Mouse (Mus musculus): ENCODE results near the gene Emc3.

Gene Emc3

DNA sequence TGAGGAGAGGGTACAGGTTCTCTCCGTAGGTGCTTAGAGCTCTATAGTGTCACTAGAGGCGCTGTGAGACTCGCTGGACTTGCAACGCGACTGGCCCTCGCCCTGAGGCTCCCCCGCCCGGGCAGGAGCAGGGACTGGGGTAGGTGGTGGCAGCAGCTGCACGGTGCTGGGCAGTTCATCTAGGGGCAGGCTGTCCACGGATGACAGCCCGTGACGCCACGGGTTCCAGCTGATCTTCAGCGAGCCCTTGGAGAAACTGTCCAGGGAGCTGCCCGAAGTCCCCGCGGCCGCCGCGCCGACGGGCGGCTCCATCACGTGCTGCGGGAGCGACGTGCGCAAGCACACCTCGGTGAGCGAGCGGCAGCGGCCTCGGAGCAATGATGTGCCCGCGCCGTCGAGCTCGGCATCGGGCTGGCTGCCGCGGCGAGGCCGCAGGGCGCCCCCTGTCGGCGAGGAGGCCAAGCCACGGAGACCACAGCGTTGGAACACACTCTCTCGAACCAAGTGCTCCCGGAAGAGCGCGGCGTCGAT lies 37.1 kb downstream of the Emc3 start:
- DNase-seq = peak; percentile 75

DNA sequence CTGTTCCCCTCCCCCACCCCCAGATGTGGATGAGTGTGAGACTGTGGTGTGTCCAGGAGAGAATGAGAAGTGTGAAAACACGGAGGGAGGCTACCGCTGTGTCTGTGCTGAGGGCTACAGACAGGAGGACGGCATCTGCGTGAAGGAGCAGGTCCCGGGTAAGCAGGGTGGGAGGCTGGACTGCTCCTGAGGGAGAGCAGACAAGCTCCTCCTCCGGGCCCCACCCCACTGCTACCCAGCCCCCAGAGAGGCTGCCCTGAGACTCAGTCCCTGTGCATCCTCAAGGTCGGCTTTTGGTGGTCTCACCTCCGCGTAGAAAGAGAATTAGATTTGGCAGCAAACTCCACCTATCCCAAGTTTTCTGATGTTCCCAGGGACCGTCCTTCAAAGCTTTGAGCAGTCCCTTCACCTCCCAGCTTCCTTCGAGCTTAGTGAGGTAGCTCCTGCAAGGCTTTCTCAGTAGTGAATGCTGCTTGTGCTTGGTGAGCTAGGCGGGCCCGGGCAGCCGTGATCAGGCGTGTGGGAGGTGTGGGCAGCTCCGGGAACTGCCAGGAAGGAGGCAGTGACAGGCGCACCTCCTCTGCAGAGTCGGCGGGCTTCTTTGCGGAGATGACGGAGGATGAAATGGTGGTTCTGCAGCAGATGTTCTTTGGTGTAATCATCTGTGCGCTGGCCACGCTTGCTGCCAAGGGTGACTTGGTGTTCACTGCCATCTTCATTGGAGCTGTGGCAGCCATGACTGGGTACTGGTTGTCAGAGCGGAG lies 39.2 kb downstream of the Emc3 start:
- no peak for DNase-seq

- no peak for DNase-seq
Measured at GRCm38 (mm10) chr6:113489410-113489809, 42.0 kb downstream of the Emc3 start.

DNA sequence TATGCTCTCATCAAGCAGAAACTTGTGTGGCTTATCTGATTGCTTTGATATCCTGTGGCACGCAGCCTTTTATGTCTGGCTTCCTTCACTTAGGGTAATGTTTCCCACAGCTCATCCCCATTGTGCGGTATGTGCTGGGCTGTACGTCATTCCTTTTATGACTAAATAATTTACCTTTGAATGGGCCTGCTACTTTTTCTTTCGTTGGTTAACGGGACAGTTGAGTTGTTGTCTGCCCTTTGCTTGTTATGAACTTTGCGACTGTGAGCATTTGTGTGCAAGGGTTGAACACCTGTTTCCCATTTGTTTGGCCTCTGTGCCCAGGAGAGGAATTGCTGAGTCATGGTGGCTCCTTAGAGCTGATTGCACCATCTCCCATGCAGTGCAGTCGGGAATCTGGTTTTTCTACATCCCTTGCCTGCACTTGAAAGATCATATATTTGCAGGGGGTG lies 44.3 kb downstream of the Emc3 start:
- DNase-seq = peak; percentile 56

DNA sequence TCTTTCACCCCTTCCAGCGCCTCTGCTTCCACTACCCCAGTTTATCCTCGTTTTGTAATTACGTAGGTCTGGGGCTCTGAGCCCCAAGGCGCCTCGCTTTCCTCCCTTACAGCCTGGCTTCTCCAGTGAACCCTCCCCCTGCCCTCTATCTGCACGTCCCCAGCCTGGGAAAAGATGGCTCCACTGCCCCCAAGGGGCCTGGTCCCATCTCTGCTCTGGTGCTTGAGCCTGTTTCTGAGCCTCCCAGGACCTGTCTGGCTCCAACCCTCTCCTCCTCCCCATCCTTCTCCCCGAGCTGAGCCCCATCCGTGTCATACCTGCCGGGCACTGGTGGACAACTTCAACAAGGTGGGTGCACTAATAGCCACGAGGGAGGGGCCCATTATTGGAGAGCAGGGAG lies 47.7 kb downstream of the Emc3 start:
- DNase-seq = peak; percentile 44

- peak; percentile 97 for DNase-seq
Measured at GRCm38 (mm10) chr6:113483100-113483615, 48.3 kb downstream of the Emc3 start, which contains the start of gene Creld1. TSS of gene Creld1 (plus strand) at chr6:113483297.

GRCm38 (mm10) chr6:113482477-113483099 lies 48.9 kb downstream of the Emc3 start:
- DNase-seq = peak; percentile 43

- DNase-seq = peak; percentile 64
Measured at GRCm38 (mm10) chr6:113480555-113481373, 50.7 kb downstream of the Emc3 start.

DNA sequence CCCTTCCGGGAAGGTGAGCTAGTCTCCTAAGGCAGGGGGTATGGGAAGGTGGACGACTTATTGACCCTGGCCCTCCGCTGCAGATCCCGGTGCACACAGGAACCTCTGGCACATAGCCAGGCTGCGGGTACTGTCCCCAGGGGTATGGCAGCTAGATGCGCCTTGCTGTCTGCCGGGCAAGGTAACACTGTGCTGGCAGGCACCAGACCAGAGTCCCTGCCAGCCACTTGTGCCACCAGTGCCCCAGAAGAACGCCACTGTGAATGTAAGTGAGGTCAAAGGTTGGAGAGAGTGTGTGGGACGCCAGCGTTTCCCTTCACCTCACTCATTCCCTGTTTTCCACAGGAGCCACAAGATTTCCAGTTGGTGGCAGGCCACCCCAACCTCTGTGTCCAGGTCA lies 52.5 kb downstream of the Emc3 start:
- DNase-seq = peak; percentile 54

DNA sequence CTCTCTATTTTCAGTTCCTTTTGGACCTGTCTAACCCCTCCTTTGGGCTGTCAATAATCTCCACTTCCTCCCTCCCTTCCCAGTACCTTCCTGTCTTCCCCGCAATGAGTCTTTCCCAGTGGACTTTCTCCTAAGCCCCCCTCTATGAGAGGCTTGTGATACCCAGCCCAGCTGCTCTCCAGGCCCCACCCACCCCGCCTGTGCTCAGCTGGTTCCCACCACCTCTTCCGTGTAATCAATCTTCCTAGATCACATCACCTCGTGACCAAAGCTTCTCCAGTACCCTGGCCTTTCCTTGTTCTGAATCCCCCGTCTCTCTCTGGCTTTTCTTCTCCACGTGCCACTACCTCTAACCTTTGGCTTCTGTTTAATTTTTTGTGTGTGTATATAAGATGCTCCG lies 54.1 kb downstream of the Emc3 start:
- no peak for DNase-seq

- no peak for DNase-seq
Measured at GRCm38 (mm10) chr6:113473715-113474114, 57.7 kb downstream of the Emc3 start.

GRCm38 (mm10) chr6:113473246-113473645 lies 58.2 kb downstream of the Emc3 start:
- no peak for DNase-seq

DNA sequence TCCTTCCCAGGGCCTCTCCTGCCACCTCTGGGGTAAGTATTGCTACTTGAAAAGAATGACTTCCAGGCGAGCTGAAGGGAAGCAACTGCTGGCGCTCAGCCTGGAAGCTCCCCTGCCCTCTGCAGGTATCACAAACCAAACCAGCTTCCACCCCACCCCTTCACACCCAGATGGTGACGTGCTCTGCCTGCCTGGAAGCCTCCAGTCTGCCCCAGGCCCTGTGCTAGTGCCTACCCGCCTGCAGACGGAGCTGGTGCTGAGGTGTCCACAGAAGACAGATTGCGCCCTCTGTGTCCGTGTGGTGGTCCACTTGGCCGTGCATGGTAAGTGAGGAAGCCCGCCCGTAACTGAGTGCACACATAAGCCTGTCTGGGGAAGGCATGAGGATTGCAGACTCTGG lies 59.4 kb downstream of the Emc3 start:
- no peak for DNase-seq

GRCm38 (mm10) chr6:113471297-113471936 lies 60.0 kb downstream of the Emc3 start, which contains the start of gene Il17rc:
TSS of gene Il17rc (plus strand) at chr6:113471427.
- peak; percentile 74 for DNase-seq

- DNase-seq = peak; percentile 72
Measured at GRCm38 (mm10) chr6:113469432-113469831, 62.0 kb downstream of the Emc3 start.

GRCm38 (mm10) chr6:113469021-113469420 lies 62.4 kb downstream of the Emc3 start:
- peak; percentile 74 for DNase-seq

DNA sequence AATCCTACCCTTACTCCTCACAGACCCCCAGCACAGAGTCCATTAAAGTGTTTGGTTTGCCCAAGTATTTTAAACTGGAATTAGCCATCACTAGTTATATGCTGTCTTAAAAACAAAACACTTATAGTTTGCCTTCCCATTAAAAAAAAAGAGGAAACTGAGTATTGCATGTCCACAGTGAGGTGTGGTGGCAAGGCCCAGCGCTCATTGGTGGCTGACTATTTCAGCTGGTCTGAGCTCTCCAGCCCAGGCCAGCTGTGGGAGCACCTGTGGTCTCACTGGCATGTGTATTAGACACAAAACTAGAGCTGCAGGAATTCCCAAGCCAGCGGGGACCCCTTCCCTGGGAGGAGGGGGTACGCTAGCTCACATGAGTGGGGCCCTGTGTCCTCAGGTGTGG lies 62.9 kb downstream of the Emc3 start:
- no peak for DNase-seq

DNA sequence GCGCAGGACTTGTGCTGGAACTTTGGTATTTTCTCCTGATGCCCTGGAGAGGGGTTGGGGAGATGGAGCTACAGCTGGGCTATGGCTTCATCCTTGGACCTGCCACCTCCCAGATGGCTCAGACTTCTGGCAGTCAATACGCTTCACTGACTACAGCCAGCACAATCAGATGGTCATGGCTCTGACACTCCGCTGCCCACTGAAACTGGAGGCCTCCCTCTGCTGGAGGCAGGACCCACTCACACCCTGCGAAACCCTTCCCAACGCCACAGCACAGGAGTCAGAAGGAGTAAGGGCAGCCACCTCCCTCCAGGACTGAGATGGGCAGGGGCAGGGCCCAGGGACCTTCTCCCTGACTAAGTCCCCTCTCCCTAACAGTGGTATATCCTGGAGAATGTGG lies 65.8 kb downstream of the Emc3 start:
- DNase-seq = no peak
